Mouse (Mus musculus) neural tube, embryonic 13.5 days (tissue): ENCODE measurements around the gene Kmt2a. TPM values are rescaled to one million over a fixed set of nuclear protein-coding genes. Genes with fewer than 3 reads are reported as not detected.

Experiments
- ATAC-seq: fragments of 200-750 bp; cut with Nextera tagmentation; 2 replicates; pipeline ENCODE4 v1.8.0; 2017; ENCODE audit warnings: low read depth, mild to moderate bottlenecking, moderate TSS enrichment, moderate library complexity
- H3K27ac ChIP-seq: fragments of 300-500 bp; sonication (generic); replicated peaks from 2 replicates; pipeline ENCODE4 v1.5.1; 2015; ENCODE audit warnings: moderate library complexity, mild to moderate bottlenecking, inconsistent platforms
- H3K27me3 ChIP-seq: fragments of 300-500 bp; sonication (generic); 2 replicates; pipeline ENCODE4 v1.6.1; 2015; ENCODE audit warnings: mild to moderate bottlenecking, inconsistent platforms
- H3K36me3 ChIP-seq: fragments of 300-500 bp; sonication (generic); 2 replicates; pipeline ENCODE4 v1.6.1; 2015; ENCODE audit warnings: mild to moderate bottlenecking, inconsistent platforms
- H3K4me1 ChIP-seq: fragments of 300-500 bp; sonication (generic); replicated peaks from 2 replicates; pipeline ENCODE4 v1.6.1; 2015; ENCODE audit warnings: inconsistent platforms
- H3K4me2 ChIP-seq: fragments of 300-500 bp; sonication (generic); 2 replicates; pipeline ENCODE4 v1.6.1; 2015; ENCODE audit warnings: inconsistent platforms, mild to moderate bottlenecking, moderate library complexity
- H3K4me3 ChIP-seq: fragments of 300-500 bp; sonication (generic); 2 replicates; pipeline ENCODE4 v1.5.1; 2015; ENCODE audit warnings: mild to moderate bottlenecking, inconsistent platforms
- H3K9ac ChIP-seq: fragments of 300-500 bp; sonication (generic); 2 replicates; pipeline ENCODE4 v1.6.1; 2015; ENCODE audit warnings: moderate library complexity, mild to moderate bottlenecking, inconsistent platforms
- H3K9me3 ChIP-seq: fragments of 300-500 bp; sonication (generic); 2 replicates; pipeline ENCODE4 v1.6.1; 2016; ENCODE audit warnings: inconsistent platforms
- WGBS: fragments of 180-500 bp; shearing (Covaris S2); methylation state at CpG from one replicate; pipeline ENCODE4 v1.1.7; 2015; 5-methylcytosine and 5-hydroxymethylcytosine counted together
- polyA plus RNA-seq: library from polyadenylated mRNA; unstranded; fragments of >200 nt; fragmentation: Nextera tagmentation; extraction: Ambion mirVana; gene quantifications from 2 replicates; pipeline ENCODE4 v1.2.1, GENCODE M21; 2015

Kmt2a gene
- polyA plus RNA-seq, 1 experiment from 2014 or later, result 25.0 TPM

GRCm38 (mm10) chr9:44807778-44808177 lies 73.3 kb downstream of the Kmt2a start:
- no peaks in the 10 kb centered on the region for H3K4me1 ChIP-seq
- H3K27ac ChIP-seq, result no peak overlapping the region
- no peak overlapping the region for H3K9ac ChIP-seq
- peaks cover 82% of the 10 kb centered on the region for H3K36me3 ChIP-seq
- no peak overlapping the region for H3K4me2 ChIP-seq
- no peak for ATAC-seq
- no peaks in the 10 kb centered on the region for H3K27me3 ChIP-seq
- no peak overlapping the region for H3K4me3 ChIP-seq
- H3K9me3 ChIP-seq, result no peaks in the 10 kb centered on the region
- 92% methylated on average over 10 of the region's 10 CpGs for WGBS

GRCm38 (mm10) chr9:44807141-44807540 lies 74.0 kb downstream of the Kmt2a start:
- 80% methylated on average over 5 of the region's 5 CpGs for WGBS
- H3K27ac ChIP-seq, result no peak overlapping the region
- H3K9me3 ChIP-seq, result no peaks in the 10 kb centered on the region
- H3K4me3 ChIP-seq, result no peak overlapping the region
- no peaks in the 10 kb centered on the region for H3K4me1 ChIP-seq
- H3K27me3 ChIP-seq, result no peaks in the 10 kb centered on the region
- peaks cover 75% of the 10 kb centered on the region for H3K36me3 ChIP-seq
- no peak for ATAC-seq
- no peak overlapping the region for H3K9ac ChIP-seq
- H3K4me2 ChIP-seq, result no peak overlapping the region

GRCm38 (mm10) chr9:44805536-44805935 lies 75.6 kb downstream of the Kmt2a start:
- no peak for ATAC-seq
- H3K36me3 ChIP-seq, result peaks cover 59% of the 10 kb centered on the region

GRCm38 (mm10) chr9:44804678-44805077 lies 76.4 kb downstream of the Kmt2a start:
- WGBS, result 91% methylated on average over 10 of the region's 10 CpGs
- H3K4me2 ChIP-seq, result no peak overlapping the region
- H3K27ac ChIP-seq, result no peak overlapping the region
- H3K4me1 ChIP-seq, result peaks cover 8% of the 10 kb centered on the region
- H3K9ac ChIP-seq, result no peak overlapping the region
- peaks cover 51% of the 10 kb centered on the region for H3K36me3 ChIP-seq
- ATAC-seq, result no peak
- peaks cover 14% of the 10 kb centered on the region for H3K27me3 ChIP-seq
- no peaks in the 10 kb centered on the region for H3K9me3 ChIP-seq
- no peak overlapping the region for H3K4me3 ChIP-seq

More at GRCm38 (mm10) chr9:44805536-44805935, 75.6 kb downstream of the Kmt2a start:
- Histone ChIP-seq H3K4me1 (no peaks in the 10 kb centered on the region), H3K4me3 (no peak overlapping the region), H3K9ac (no peak overlapping the region), H3K27ac (no peak overlapping the region), H3K4me2 (no peak overlapping the region), H3K9me3 (no peaks in the 10 kb centered on the region), H3K27me3 (peaks cover 11% of the 10 kb centered on the region)
- WGBS, result 94% methylated on average over 5 of the region's 5 CpGs

- Histone ChIP-seq H3K36me3 (peaks cover 33% of the 10 kb centered on the region), H3K27ac (no peak within 1 kb of the TSS), H3K4me3 (no peak within 1 kb of the TSS), H3K27me3 (peaks cover 21% of the 10 kb centered on the region), H3K4me1 (peaks cover 22% of the 10 kb centered on the region), H3K4me2 (no peak within 1 kb of the TSS), H3K9ac (no peak within 1 kb of the TSS), H3K9me3 (no peaks in the 10 kb centered on the region)
- ATAC-seq, result no peak
- WGBS, result 78% methylated on average over 4 of the region's 4 CpGs
Measured at GRCm38 (mm10) chr9:44802808-44803450, 78.2 kb downstream of the Kmt2a start, which contains the start of gene Ttc36. Gene Ttc36 (minus strand): TSS chr9:44803072.

GRCm38 (mm10) chr9:44801669-44802068 lies 79.4 kb downstream of the Kmt2a start:
- Histone ChIP-seq H3K27ac (no peak overlapping the region), H3K9ac (no peak overlapping the region), H3K4me3 (no peak overlapping the region), H3K36me3 (peaks cover 21% of the 10 kb centered on the region), H3K27me3 (peaks cover 24% of the 10 kb centered on the region), H3K4me1 (peaks cover 22% of the 10 kb centered on the region), H3K9me3 (no peaks in the 10 kb centered on the region), H3K4me2 (no peak overlapping the region)
- 82% methylated on average over 6 of the region's 6 CpGs for WGBS
- ATAC-seq, result no peak

- Histone ChIP-seq H3K9me3 (no peaks in the 10 kb centered on the region), H3K27me3 (peaks cover 24% of the 10 kb centered on the region), H3K4me2 (peak overlapping the region; percentile 94), H3K4me1 (peaks cover 22% of the 10 kb centered on the region), H3K4me3 (peak overlapping the region; percentile 59), H3K36me3 (peaks cover 5% of the 10 kb centered on the region), H3K9ac (peak overlapping the region; percentile 75), H3K27ac (no peak overlapping the region)
- no peak for ATAC-seq
- 45% methylated on average over 9 of the region's 9 CpGs for WGBS
Measured at GRCm38 (mm10) chr9:44799958-44800324, 81.2 kb downstream of the Kmt2a start.

GRCm38 (mm10) chr9:44799102-44799957 lies 81.8 kb downstream of the Kmt2a start, which contains the start of gene Tmem25:
Gene Tmem25 (minus strand): TSS chr9:44799307.
- Histone ChIP-seq H3K4me3 (peak within 1 kb of the TSS; percentile 59), H3K4me2 (peak within 1 kb of the TSS; percentile 94), H3K27ac (peak within 1 kb of the TSS; percentile 81), H3K4me1 (peaks cover 22% of the 10 kb centered on the region), H3K9ac (peak within 1 kb of the TSS; percentile 75), H3K27me3 (peaks cover 24% of the 10 kb centered on the region), H3K36me3 (no peaks in the 10 kb centered on the region), H3K9me3 (no peaks in the 10 kb centered on the region)
- whole genome bisulfite sequencing, result under 1% methylated on average over 75 of the region's 75 CpGs
- ATAC-seq, result peak; percentile 97

GRCm38 (mm10) chr9:44798298-44798697 lies 82.8 kb downstream of the Kmt2a start:
- no peaks in the 10 kb centered on the region for H3K36me3 ChIP-seq
- peaks cover 22% of the 10 kb centered on the region for H3K4me1 ChIP-seq
- 36% methylated on average over 7 of the region's 7 CpGs for WGBS
- no peak overlapping the region for H3K27ac ChIP-seq
- H3K9ac ChIP-seq, result peak overlapping the region; percentile 75
- ATAC-seq, result no peak
- peak overlapping the region; percentile 59 for H3K4me3 ChIP-seq
- H3K9me3 ChIP-seq, result no peaks in the 10 kb centered on the region
- peaks cover 24% of the 10 kb centered on the region for H3K27me3 ChIP-seq
- H3K4me2 ChIP-seq, result peak overlapping the region; percentile 94

GRCm38 (mm10) chr9:44792842-44793241 lies 88.3 kb downstream of the Kmt2a start:
- Histone ChIP-seq H3K9ac (no peak overlapping the region), H3K4me3 (no peak overlapping the region), H3K27ac (no peak overlapping the region), H3K9me3 (no peaks in the 10 kb centered on the region), H3K4me1 (no peaks in the 10 kb centered on the region), H3K36me3 (peaks cover 53% of the 10 kb centered on the region), H3K4me2 (no peak overlapping the region), H3K27me3 (peaks cover 2% of the 10 kb centered on the region; the same call in 1 of the 2 replicates)
- ATAC-seq, result no peak
- 79% methylated on average over 9 of the region's 9 CpGs for WGBS

- under 1% methylated on average over 41 of the region's 41 CpGs for WGBS
Measured at GRCm38 (mm10) chr9:44772750-44773651, 108.1 kb downstream of the Kmt2a start.

More at GRCm38 (mm10) chr9:44772750-44773651, 108.1 kb downstream of the Kmt2a start:
- peak overlapping the region; percentile 90 for H3K27ac ChIP-seq
- no peaks in the 10 kb centered on the region for H3K27me3 ChIP-seq
- no peaks in the 10 kb centered on the region for H3K9me3 ChIP-seq
- H3K9ac ChIP-seq, result peak overlapping the region; percentile 87
- peak overlapping the region; percentile 79 for H3K4me3 ChIP-seq
- peak overlapping the region; percentile 90 for H3K4me2 ChIP-seq
- peak; percentile 99 for ATAC-seq
- peaks cover 23% of the 10 kb centered on the region for H3K4me1 ChIP-seq
- peaks cover 19% of the 10 kb centered on the region for H3K36me3 ChIP-seq
